Mouse (Mus musculus): ENCODE measurements at regions not wholly inside any gene's neighbourhood (a gene's known extent, or its start where the extent isn't known, plus 50 kb on each side); places are given as distances from the start of the nearest gene placed in this dataset.

GRCm38 (mm10) chr4:142887876-142888275, 324.9 kb downstream of the Prdm2 start:
- Histone ChIP-seq H3K27ac (no peak overlapping the region), H3K36me3 (replicated peaks) (no peaks in the 10 kb centered on the region), H3K4me1 (no peaks in the 10 kb centered on the region), H3K9me3 (no peaks in the 10 kb centered on the region), H3K27me3 (ENCODE audit: poor library complexity, severe bottlenecking) (no peaks in the 10 kb centered on the region), H3K4me3 (no peak overlapping the region)
- 85% methylated on average over 6 of the region's 6 CpGs for WGBS
- DNase-seq (ENCODE audit: extremely low spot score, low spot score), result no peak

GRCm38 (mm10) chr4:142880323-142880759, 332.5 kb downstream of the Prdm2 start:
- H3K27ac ChIP-seq, result no peak overlapping the region
- no peaks in the 10 kb centered on the region for H3K36me3 ChIP-seq (replicated peaks)
- no peak overlapping the region for H3K4me3 ChIP-seq
- peaks cover 7% of the 10 kb centered on the region for H3K4me1 ChIP-seq
- peak; percentile 81 for DNase-seq (ENCODE audit: extremely low spot score, low spot score)
- no peaks in the 10 kb centered on the region for H3K27me3 ChIP-seq (ENCODE audit: poor library complexity, severe bottlenecking)
- 5% methylated on average over 2 of the region's 2 CpGs for WGBS
- H3K9me3 ChIP-seq, result no peaks in the 10 kb centered on the region

DNA sequence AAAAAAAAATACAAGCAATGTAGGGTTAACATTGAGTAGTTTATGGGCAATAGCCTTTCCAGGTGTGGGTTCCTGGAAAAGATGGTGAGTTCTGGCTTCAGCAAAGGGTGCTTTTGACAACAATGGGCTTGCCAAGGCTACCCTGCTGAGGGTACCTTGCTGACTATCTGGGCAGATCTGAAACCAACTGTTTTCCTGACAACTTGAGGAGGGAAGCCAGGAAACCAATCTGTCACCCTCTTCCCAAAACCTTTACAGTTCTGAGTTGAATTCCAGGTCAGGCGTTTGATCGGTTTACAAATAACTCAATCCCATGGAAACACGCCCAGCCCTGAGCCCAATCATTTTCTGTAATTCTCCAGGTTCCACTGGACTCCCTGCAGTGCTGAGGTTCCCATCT, 336.6 kb downstream of the Prdm2 start:
- 93% methylated on average over 3 of the region's 3 CpGs for WGBS

DNA sequence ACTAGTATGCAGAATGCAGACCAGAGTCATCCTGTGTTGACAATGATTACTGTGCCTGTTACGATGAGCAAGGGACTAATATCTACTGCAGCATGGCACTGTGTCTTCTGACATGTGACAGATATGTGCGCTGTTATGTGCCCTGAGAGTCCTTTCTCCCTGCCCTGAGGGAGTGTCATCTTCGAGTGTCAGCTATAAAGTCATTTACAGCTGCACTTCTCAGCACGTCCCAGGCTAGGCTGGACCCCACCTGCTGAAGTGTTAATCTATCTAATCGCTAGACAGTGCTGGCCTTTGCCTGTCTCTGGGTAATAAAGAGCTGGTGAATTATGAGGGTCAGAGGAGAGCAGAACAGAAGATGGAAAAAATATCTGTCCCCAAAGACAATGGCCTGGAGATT, 337.7 kb downstream of the Prdm2 start:
- peaks cover 3% of the 10 kb centered on the region for H3K4me1 ChIP-seq
- WGBS, result 88% methylated on average over 5 of the region's 5 CpGs
- no peaks in the 10 kb centered on the region for H3K9me3 ChIP-seq
- no peaks in the 10 kb centered on the region for H3K27me3 ChIP-seq (ENCODE audit: poor library complexity, severe bottlenecking)
- no peak for DNase-seq (ENCODE audit: extremely low spot score, low spot score)
- H3K36me3 ChIP-seq (replicated peaks), result no peaks in the 10 kb centered on the region
- no peak overlapping the region for H3K4me3 ChIP-seq
- H3K27ac ChIP-seq, result no peak overlapping the region

More for the DNA sequence above, 336.6 kb downstream of the Prdm2 start:
- H3K4me3 ChIP-seq, result no peak overlapping the region
- H3K9me3 ChIP-seq, result no peaks in the 10 kb centered on the region
- H3K27me3 ChIP-seq (ENCODE audit: poor library complexity, severe bottlenecking), result no peaks in the 10 kb centered on the region
- H3K36me3 ChIP-seq (replicated peaks), result no peaks in the 10 kb centered on the region
- DNase-seq (ENCODE audit: extremely low spot score, low spot score), result no peak
- peaks cover 7% of the 10 kb centered on the region for H3K4me1 ChIP-seq
- no peak overlapping the region for H3K27ac ChIP-seq

- no peaks in the 10 kb centered on the region for H3K36me3 ChIP-seq (replicated peaks)
- H3K9me3 ChIP-seq, result no peaks in the 10 kb centered on the region
- no peaks in the 10 kb centered on the region for H3K27me3 ChIP-seq (ENCODE audit: poor library complexity, severe bottlenecking)
- no peak overlapping the region for H3K4me3 ChIP-seq
- DNase-seq (ENCODE audit: extremely low spot score, low spot score), result no peak
- WGBS, result 88% methylated on average over 7 of the region's 7 CpGs
- no peaks in the 10 kb centered on the region for H3K4me1 ChIP-seq
- H3K27ac ChIP-seq, result no peak overlapping the region
Observed at GRCm38 (mm10) chr4:142866341-142866740, 346.5 kb downstream of the Prdm2 start.

- no peak for DNase-seq (ENCODE audit: extremely low spot score, low spot score)
- WGBS, result 89% methylated on average over 2 of the region's 2 CpGs
- Histone ChIP-seq H3K9me3 (no peaks in the 10 kb centered on the region), H3K27ac (no peak overlapping the region), H3K4me1 (no peaks in the 10 kb centered on the region), H3K27me3 (ENCODE audit: poor library complexity, severe bottlenecking) (no peaks in the 10 kb centered on the region), H3K36me3 (replicated peaks) (no peaks in the 10 kb centered on the region), H3K4me3 (no peak overlapping the region)
Observed at GRCm38 (mm10) chr4:142865593-142865992, 347.2 kb downstream of the Prdm2 start.

DNA sequence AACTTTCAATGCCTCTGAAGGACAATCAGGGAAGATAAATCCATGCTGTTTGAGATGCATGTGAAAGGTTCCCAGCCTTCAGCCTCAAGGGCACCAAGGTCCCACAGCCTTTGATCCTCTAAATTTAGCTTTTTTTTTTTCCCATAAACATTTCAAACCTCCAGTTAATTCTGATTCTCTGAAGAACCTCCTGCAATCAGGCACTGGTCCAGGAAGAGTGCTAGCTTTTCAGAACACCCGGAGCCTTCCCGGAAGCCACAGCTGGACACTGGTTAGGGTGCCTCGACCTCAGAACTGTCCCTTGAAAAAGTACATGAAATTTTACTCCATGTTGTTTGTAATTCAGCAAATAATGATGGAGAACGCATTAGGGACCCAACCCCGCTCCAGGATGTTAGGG, 348.9 kb downstream of the Prdm2 start:
- 92% methylated on average over 5 of the region's 5 CpGs for WGBS
- no peak overlapping the region for H3K27ac ChIP-seq
- no peaks in the 10 kb centered on the region for H3K9me3 ChIP-seq
- no peaks in the 10 kb centered on the region for H3K4me1 ChIP-seq
- no peaks in the 10 kb centered on the region for H3K36me3 ChIP-seq (replicated peaks)
- no peaks in the 10 kb centered on the region for H3K27me3 ChIP-seq (ENCODE audit: poor library complexity, severe bottlenecking)
- no peak overlapping the region for H3K4me3 ChIP-seq
- no peak for DNase-seq (ENCODE audit: extremely low spot score, low spot score)

- no peak for DNase-seq (ENCODE audit: extremely low spot score, low spot score)
- Histone ChIP-seq H3K4me3 (no peak overlapping the region), H3K9me3 (no peaks in the 10 kb centered on the region), H3K27me3 (ENCODE audit: poor library complexity, severe bottlenecking) (no peaks in the 10 kb centered on the region), H3K36me3 (replicated peaks) (no peaks in the 10 kb centered on the region), H3K4me1 (no peaks in the 10 kb centered on the region; the same call in 1 of the 2 replicates), H3K27ac (no peak overlapping the region)
- 86% methylated on average over 3 of the region's 3 CpGs for WGBS
Observed at GRCm38 (mm10) chr4:142860441-142860840, 352.4 kb downstream of the Prdm2 start.

GRCm38 (mm10) chr4:142856626-142857025, 356.2 kb downstream of the Prdm2 start:
- Histone ChIP-seq H3K27ac (no peak overlapping the region), H3K27me3 (ENCODE audit: poor library complexity, severe bottlenecking) (no peaks in the 10 kb centered on the region), H3K9me3 (no peaks in the 10 kb centered on the region), H3K36me3 (replicated peaks) (no peaks in the 10 kb centered on the region), H3K4me3 (no peak overlapping the region), H3K4me1 (no peaks in the 10 kb centered on the region; the same call in 1 of the 2 replicates)
- no peak for DNase-seq (ENCODE audit: extremely low spot score, low spot score)
- 86% methylated on average over 6 of the region's 6 CpGs for WGBS

- H3K9me3 ChIP-seq, result no peaks in the 10 kb centered on the region
- no peaks in the 10 kb centered on the region for H3K27me3 ChIP-seq (ENCODE audit: poor library complexity, severe bottlenecking)
- H3K36me3 ChIP-seq (replicated peaks), result no peaks in the 10 kb centered on the region
- DNase-seq (ENCODE audit: extremely low spot score, low spot score), result no peak
- no peak overlapping the region for H3K27ac ChIP-seq
- 90% methylated on average over 6 of the region's 6 CpGs for WGBS
- no peak overlapping the region for H3K4me3 ChIP-seq
- no peaks in the 10 kb centered on the region; the same call in 1 of the 2 replicates for H3K4me1 ChIP-seq
Observed at GRCm38 (mm10) chr4:142855635-142856034, 357.2 kb downstream of the Prdm2 start.

- Histone ChIP-seq H3K4me1 (no peaks in the 10 kb centered on the region; the same call in 1 of the 2 replicates), H3K4me3 (no peak overlapping the region), H3K9me3 (no peaks in the 10 kb centered on the region), H3K27ac (no peak overlapping the region), H3K27me3 (ENCODE audit: poor library complexity, severe bottlenecking) (no peaks in the 10 kb centered on the region), H3K36me3 (replicated peaks) (no peaks in the 10 kb centered on the region)
- 94% methylated on average over 15 of the region's 15 CpGs for WGBS
- no peak for DNase-seq (ENCODE audit: extremely low spot score, low spot score)
Observed at GRCm38 (mm10) chr4:142853924-142854323, 358.9 kb downstream of the Prdm2 start.

DNA sequence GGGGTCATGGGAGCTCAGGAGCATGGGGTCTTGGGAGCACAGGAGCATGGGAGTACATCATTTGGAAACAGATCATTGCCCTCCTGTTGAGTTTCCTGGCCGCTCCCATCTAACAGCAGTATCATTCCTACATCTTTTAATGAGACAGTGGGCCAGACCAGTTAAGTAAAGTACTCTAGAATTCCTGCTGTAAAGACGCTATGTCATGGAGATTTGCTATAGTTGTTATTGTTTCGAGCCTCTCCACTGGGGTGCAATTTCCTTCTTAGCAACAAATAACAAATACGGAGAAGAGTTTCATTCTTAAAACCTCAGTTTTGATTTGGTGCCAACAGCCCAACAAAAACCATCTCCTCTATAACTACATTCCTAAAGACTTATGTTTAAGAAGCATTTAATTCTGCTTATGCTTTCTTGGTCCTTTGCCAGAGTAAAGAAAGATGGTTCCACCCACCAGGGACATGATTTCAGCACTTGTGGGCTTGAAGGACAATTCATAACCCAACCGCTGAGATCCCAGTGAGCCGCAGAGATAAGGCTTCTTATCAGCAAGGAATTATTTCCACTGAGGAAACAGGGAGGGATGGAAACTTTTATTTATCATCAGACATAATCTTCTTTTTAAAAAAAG, 367.6 kb downstream of the Prdm2 start:
- H3K4me1 ChIP-seq, result no peaks in the 10 kb centered on the region
- no peak for DNase-seq (ENCODE audit: extremely low spot score, low spot score)
- WGBS, result 92% methylated on average over 6 of the region's 6 CpGs

GRCm38 (mm10) chr4:142839540-142839939, 373.3 kb downstream of the Prdm2 start:
- 58% methylated on average over 4 of the region's 4 CpGs for WGBS

More for the DNA sequence above, 367.6 kb downstream of the Prdm2 start:
- no peak overlapping the region for H3K4me3 ChIP-seq
- H3K27ac ChIP-seq, result no peak overlapping the region
- no peaks in the 10 kb centered on the region for H3K27me3 ChIP-seq (ENCODE audit: poor library complexity, severe bottlenecking)
- no peaks in the 10 kb centered on the region for H3K9me3 ChIP-seq
- no peaks in the 10 kb centered on the region for H3K36me3 ChIP-seq (replicated peaks)

More at GRCm38 (mm10) chr4:142839540-142839939, 373.3 kb downstream of the Prdm2 start:
- no peak for DNase-seq (ENCODE audit: extremely low spot score, low spot score)
- H3K4me1 ChIP-seq, result 0 out of 2 replicates have a peak, but pooled peaks cover 3% of the 10 kb centered on the region
- H3K9me3 ChIP-seq, result no peaks in the 10 kb centered on the region
- no peak overlapping the region for H3K4me3 ChIP-seq
- H3K27me3 ChIP-seq (ENCODE audit: poor library complexity, severe bottlenecking), result no peaks in the 10 kb centered on the region
- H3K36me3 ChIP-seq (replicated peaks), result no peaks in the 10 kb centered on the region
- no peak overlapping the region for H3K27ac ChIP-seq

All from forebrain, embryonic 10.5 days (tissue).